Mouse (Mus musculus) limb, embryonic 14.5 days (tissue): ENCODE measurements at regions not wholly inside any gene's neighbourhood (a gene's known extent, or its start where the extent isn't known, plus 50 kb on each side); places are given as distances from the start of the nearest gene placed in this dataset.

Experiments used
- ATAC-seq: fragments of 200-750 bp; cut with Nextera tagmentation; 2 replicates; pipeline ENCODE4 v1.8.0; 2017; ENCODE audit warnings: low read depth, moderate number of reproducible peaks, moderate TSS enrichment; ENCODE audit not compliant: low FRiP score
- DNase-seq: peaks from one replicate; pipeline ENCODE4 v3.0.0-alpha.2; 2015; ENCODE audit warnings: low spot score
- H3K27ac ChIP-seq: fragments of 300-500 bp; sonication (generic); replicated peaks from 2 replicates; pipeline ENCODE4 v1.5.1; 2014; ENCODE audit warnings: low read depth, mild to moderate bottlenecking, low read length, moderate library complexity, mixed read lengths
- H3K27me3 ChIP-seq: fragments of 300-500 bp; sonication (generic); 2 replicates; pipeline ENCODE4 v1.6.1; 2014; ENCODE audit warnings: low read length, mixed read lengths; ENCODE audit not compliant: control insufficient read depth, insufficient read depth
- H3K36me3 ChIP-seq: fragments of 300-500 bp; sonication (generic); 2 replicates; pipeline ENCODE4 v1.6.1; 2014; ENCODE audit warnings: mild to moderate bottlenecking, low read length, moderate library complexity, mixed read lengths; ENCODE audit not compliant: control insufficient read depth, insufficient read depth
- H3K4me1 ChIP-seq: fragments of 300-500 bp; sonication (generic); 2 replicates; pipeline ENCODE4 v1.6.1; 2014; ENCODE audit warnings: antibody characterized with exemption, low read length, mixed read lengths; ENCODE audit not compliant: control insufficient read depth, insufficient read depth
- H3K4me2 ChIP-seq: fragments of 300-500 bp; sonication (generic); replicated peaks from 2 replicates; pipeline ENCODE4 v1.6.1; 2014; ENCODE audit warnings: low read depth, mild to moderate bottlenecking, low read length, moderate library complexity; ENCODE audit not compliant: severe bottlenecking
- H3K4me3 ChIP-seq: fragments of 300-500 bp; sonication (generic); replicated peaks from 2 replicates; pipeline ENCODE4 v1.5.1; 2014; ENCODE audit warnings: low read length
- H3K9ac ChIP-seq: fragments of 300-500 bp; sonication (generic); 2 replicates; pipeline ENCODE4 v1.6.1; 2014; ENCODE audit warnings: mild to moderate bottlenecking, low read depth, low read length, moderate library complexity; ENCODE audit not compliant: severe bottlenecking
- H3K9me3 ChIP-seq: fragments of 300-500 bp; sonication (generic); 2 replicates; pipeline ENCODE4 v1.6.1; 2016; ENCODE audit warnings: low read length; ENCODE audit not compliant: control insufficient read depth
- POLR2A ChIP-seq: fragments of 200-500 bp; IDR thresholded peaks from 2 replicates; pipeline ENCODE4 v1.8.0; 2012; ENCODE audit warnings: inconsistent platforms, mild to moderate bottlenecking, moderate library complexity, borderline replicate concordance; ENCODE audit not compliant: insufficient read depth, insufficient read length; ENCODE audit errors: extremely low read depth
- WGBS: fragments of 180-500 bp; shearing (Covaris S2); extraction: QIAGEN DNeasy Blood & Tissue Kit; methylation state at CpG from one replicate; pipeline ENCODE4 v1.1.7; 2014; 5-methylcytosine and 5-hydroxymethylcytosine counted together

DNA sequence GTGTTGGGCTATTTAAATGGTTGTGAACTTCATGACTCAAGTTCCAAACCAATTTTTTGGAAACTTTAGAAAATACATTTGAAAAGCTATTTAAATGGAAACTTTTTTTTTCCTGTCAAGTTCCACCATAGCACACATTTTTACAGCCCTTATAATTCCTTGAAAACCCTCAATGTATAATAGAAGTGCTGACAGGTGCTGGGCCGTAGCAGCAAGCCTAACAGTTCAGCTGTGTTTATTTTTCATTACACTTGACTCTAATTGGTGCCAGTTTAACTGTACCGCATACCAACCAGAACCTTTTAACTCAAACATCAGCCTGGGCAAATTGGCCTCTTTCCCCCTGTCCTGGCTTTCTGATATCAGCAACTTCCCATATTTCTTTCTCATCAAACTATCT lies 286.7 kb downstream of the Fam49a start:
- DNase-seq (peak; percentile 38), ATAC-seq (no peak)
- Histone ChIP-seq H3K4me2 (no peak overlapping the region), H3K4me3 (no peak overlapping the region), H3K27me3 (no peaks in the 10 kb centered on the region), H3K9ac (no peak overlapping the region), H3K4me1 (no peaks in the 10 kb centered on the region; the same call in 1 of the 2 replicates), H3K27ac (no peak overlapping the region), H3K9me3 (no peaks in the 10 kb centered on the region), H3K36me3 (no peaks in the 10 kb centered on the region)
- TF ChIP-seq POLR2A: no peak
- WGBS: 21% methylated on average over 2 of the region's 2 CpGs

DNA sequence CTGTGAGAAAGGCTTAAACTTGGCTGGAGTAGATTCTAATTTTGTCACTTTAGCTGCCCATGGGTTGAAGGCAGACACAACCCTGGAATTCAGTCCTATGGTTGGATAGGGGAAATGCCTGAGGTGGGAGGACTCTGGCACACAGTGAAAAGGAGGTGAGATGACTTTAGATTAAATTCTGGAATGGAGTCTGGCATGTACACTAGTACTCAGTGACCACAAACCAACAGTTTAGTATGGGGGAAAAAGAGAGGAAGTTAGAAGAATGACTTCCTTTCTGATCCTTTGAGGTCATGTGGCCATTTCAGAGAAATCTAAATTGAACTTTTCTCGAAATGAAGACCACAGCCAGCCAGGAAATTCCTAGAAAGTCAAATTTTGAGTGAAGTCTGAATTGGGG lies 285.5 kb downstream of the Fam49a start:
- no peak overlapping the region for H3K9ac ChIP-seq
- H3K36me3 ChIP-seq: no peaks in the 10 kb centered on the region
- H3K9me3 ChIP-seq: no peaks in the 10 kb centered on the region
- no peak overlapping the region for H3K4me3 ChIP-seq
- no peak overlapping the region for H3K27ac ChIP-seq
- no peaks in the 10 kb centered on the region; the same call in 1 of the 2 replicates for H3K4me1 ChIP-seq
- WGBS: 65% methylated on average over 1 of the region's 1 CpGs
- H3K27me3 ChIP-seq: no peaks in the 10 kb centered on the region
- no peak for TF ChIP-seq POLR2A
- no peak for ATAC-seq
- H3K4me2 ChIP-seq: no peak overlapping the region
- no peak for DNase-seq

- Histone ChIP-seq H3K36me3 (no peaks in the 10 kb centered on the region), H3K27ac (no peak overlapping the region), H3K9me3 (no peaks in the 10 kb centered on the region), H3K4me1 (no peaks in the 10 kb centered on the region; the same call in 1 of the 2 replicates), H3K4me3 (no peak overlapping the region), H3K4me2 (no peak overlapping the region), H3K27me3 (no peaks in the 10 kb centered on the region), H3K9ac (no peak overlapping the region)
- 93% methylated on average over 5 of the region's 5 CpGs for WGBS
- DNase-seq (no peak), ATAC-seq (no peak)
- TF ChIP-seq POLR2A: no peak
Measured at GRCm38 (mm10) chr12:12546372-12547031, 284.6 kb downstream of the Fam49a start.

DNA sequence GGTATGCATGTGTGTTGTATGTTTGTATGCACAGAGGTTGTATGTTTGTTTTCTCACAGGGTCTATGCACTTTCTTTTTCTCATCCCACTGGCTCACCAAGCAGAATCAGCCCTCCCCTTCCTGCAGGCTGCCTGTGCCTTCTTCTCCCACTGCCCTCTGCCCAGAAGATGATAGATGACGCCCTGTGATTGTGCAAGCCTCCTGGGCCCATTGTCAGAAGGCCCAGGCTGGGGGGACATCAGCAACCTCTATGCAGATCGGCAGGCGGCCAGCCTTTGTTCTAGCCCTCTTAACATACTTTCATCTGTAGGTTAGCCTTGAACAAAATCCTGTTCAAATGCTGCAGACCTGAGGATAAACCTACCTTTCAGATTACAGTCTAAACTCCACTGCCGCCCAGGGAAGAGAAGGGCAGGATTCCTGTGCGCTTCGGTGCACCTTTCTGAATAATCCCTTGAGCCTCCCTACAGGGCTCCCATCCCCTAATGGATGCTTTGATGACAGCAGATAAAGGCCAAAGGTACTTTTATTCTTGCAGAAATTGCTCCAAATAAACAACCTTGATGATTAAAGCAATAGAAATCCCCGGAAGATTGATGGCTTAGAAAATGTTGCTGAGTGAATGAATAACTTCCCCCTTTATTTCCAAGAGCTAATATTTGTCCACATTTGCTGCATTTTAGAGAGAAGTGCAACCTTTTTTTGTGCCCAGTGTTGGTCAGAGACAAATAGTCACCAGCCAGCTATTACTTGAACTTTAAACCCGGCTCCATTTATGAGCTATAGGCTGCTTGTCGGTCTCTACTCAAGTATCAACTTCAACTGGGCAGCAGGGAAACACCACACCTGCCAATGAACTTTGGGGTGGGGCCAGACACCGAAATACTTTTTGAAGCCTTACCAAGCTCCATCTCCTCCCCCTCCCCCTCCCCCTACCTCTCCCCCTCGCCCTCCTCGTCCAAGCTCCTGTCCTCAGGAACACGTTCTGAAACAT lies 279.4 kb downstream of the Fam49a start:
- no peaks in the 10 kb centered on the region for H3K36me3 ChIP-seq
- no peak for TF ChIP-seq POLR2A
- H3K27ac ChIP-seq: no peak overlapping the region
- H3K9ac ChIP-seq: no peak overlapping the region
- H3K9me3 ChIP-seq: no peaks in the 10 kb centered on the region
- H3K4me1 ChIP-seq: no peaks in the 10 kb centered on the region
- no peak overlapping the region for H3K4me2 ChIP-seq
- no peaks in the 10 kb centered on the region for H3K27me3 ChIP-seq
- no peak overlapping the region for H3K4me3 ChIP-seq
- WGBS: 60% methylated on average over 13 of the region's 13 CpGs
- DNase-seq (no peak), ATAC-seq (no peak)

DNA sequence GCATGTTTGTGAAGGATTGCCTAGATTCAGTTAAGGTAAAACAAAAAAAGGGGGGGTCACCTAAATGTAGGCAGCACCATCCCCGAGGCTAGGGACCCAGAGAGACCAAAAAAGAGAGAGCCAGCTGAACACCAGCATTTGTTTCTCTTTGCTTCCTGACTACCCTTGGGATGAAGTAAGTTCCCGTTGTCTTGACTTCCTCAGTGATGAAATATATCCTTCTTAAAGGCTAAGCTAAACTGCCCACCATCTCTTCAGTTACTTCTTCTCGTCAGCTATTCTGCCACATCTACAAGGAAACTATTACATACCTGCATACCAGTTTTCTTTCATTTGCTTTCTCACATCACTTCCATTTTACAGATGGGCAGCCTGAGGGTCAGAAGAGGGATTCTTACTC lies 277.4 kb downstream of the Fam49a start:
- H3K27ac ChIP-seq: no peak overlapping the region
- DNase-seq (no peak), ATAC-seq (no peak)
- H3K4me1 ChIP-seq: no peaks in the 10 kb centered on the region
- no peak overlapping the region for H3K4me3 ChIP-seq
- 82% methylated on average over 3 of the region's 3 CpGs for WGBS
- no peak overlapping the region for H3K9ac ChIP-seq
- H3K4me2 ChIP-seq: no peak overlapping the region
- no peaks in the 10 kb centered on the region for H3K36me3 ChIP-seq
- no peaks in the 10 kb centered on the region for H3K27me3 ChIP-seq
- TF ChIP-seq POLR2A: no peak
- H3K9me3 ChIP-seq: no peaks in the 10 kb centered on the region
